Mouse (Mus musculus): ENCODE results near the gene Kng1. TPM values are rescaled to one million over a fixed set of nuclear protein-coding genes. Genes with fewer than 3 reads are reported as not detected.
"Not testable (repeated sequence)": the region's sequence is repeated elsewhere in the genome, so short reads cannot be mapped to it uniquely, and the experiment has no call there.

Gene Kng1
- polyA plus RNA-seq, 1 experiment: 13.7 TPM

DNA sequence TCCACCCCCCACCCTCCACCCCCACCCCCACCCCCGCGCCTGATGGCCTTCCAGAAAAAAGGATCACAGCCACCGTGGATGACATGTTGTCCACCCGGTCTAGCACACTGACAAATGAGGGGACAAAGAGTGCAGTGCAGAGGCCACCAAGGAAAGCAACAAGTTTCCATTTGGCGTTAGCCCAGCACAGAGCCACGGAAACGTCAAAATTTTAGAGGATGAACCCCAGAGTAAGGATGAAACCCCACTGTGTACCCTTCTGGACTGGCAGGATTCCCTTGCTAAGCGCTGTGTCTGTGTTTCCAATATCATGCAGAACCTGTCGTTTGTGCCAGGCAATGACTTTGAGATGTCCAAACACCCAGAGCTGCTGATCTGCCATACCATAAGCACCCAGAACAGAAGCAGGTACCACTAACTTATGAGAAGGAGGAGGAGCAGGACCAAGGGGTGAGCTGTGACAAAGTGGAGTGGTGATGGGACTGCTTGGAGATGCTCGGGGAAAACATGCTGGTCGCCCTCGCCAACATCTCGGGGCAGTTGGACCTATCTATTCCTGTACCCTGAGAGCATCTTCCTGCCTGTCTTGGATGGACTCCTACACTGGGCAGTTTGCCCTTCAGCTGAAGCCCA lies 35.8 kb downstream of the Kng1 start:
- Histone ChIP-seq H3K27ac (ENCODE audit: control insufficient read depth, insufficient read depth, low read depth, low read length, poor library complexity) (no peak overlapping the region), H3K4me3 (replicated peaks; ENCODE audit: control insufficient read depth, low read depth, low read length) (no peak overlapping the region), H3K4me1 (ENCODE audit: control insufficient read depth, insufficient read depth, low read length) (no peaks in the 10 kb centered on the region; the same call in 1 of the 2 replicates)
- WGBS: 76% methylated on average over 13 of the region's 13 CpGs
- TF ChIP-seq POLR2A (IDR thresholded peaks at IDR 0.05; ENCODE audit: borderline replicate concordance, control insufficient read depth, low read depth, low read length): no peak

DNA sequence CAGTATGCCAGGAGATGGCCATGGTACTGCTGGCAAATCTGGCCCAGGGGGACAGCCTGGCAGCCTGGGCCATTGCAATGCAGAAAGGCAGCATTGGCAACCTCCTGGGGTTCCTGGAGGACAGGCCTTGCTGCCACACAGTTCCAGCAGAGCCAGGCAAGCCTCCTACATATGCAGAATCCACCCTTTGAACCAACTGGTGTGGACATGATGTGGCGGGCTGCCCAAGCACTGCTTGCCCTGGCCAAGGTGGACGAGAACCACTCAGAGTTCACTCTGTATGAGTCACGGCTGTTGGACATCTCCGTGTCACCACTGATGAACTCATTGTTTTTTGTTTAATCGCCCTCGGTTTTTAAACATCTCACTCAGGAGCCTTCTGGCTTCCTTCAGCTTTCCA lies 36.5 kb downstream of the Kng1 start:
- TF ChIP-seq POLR2A (IDR thresholded peaks at IDR 0.05; ENCODE audit: borderline replicate concordance, control insufficient read depth, low read depth, low read length): no peak
- no peak for TF ChIP-seq CTCF (IDR thresholded peaks at IDR 0.05; ENCODE audit: control insufficient read depth, insufficient read depth, low read length)
- WGBS: 78% methylated on average over 6 of the region's 6 CpGs
- no peaks in the 10 kb centered on the region; the same call in 1 of the 2 replicates for H3K4me1 ChIP-seq (ENCODE audit: control insufficient read depth, insufficient read depth, low read length)
- no peak overlapping the region for H3K4me3 ChIP-seq (replicated peaks; ENCODE audit: control insufficient read depth, low read depth, low read length)
- H3K27ac ChIP-seq (ENCODE audit: control insufficient read depth, insufficient read depth, low read depth, low read length, poor library complexity): no peak overlapping the region

DNA sequence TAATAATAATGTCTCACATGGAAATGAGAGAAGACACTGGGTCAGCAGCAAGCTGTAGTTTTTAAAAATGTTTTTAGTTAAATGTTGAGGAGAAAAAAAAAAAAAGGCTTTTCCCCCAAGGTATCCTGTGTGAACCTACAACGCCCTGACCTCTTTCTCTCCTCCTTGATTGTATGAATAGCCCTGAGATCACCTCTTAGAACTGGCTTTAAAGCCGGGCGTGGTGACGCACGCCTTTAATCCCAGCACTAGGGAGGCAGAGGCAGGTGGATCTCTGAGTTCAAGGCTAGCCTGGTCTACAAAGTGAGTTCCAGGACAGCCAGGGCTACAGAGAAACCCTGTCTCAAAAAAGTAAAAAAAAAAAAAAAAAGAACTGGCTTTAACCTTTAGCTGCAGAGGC lies 37.9 kb downstream of the Kng1 start:
- not testable (repeated sequence) for H3K27ac ChIP-seq (ENCODE audit: control insufficient read depth, insufficient read depth, low read depth, low read length, poor library complexity); H3K4me3 ChIP-seq (replicated peaks; ENCODE audit: control insufficient read depth, low read depth, low read length); H3K4me1 ChIP-seq (ENCODE audit: control insufficient read depth, insufficient read depth, low read length)
- WGBS: 87% methylated on average over 5 of the region's 5 CpGs

GRCm38 (mm10) chr16:23096886-23097285 lies 39.2 kb downstream of the Kng1 start:
- H3K4me3 ChIP-seq (replicated peaks; ENCODE audit: control insufficient read depth, low read depth, low read length); H3K27ac ChIP-seq (ENCODE audit: control insufficient read depth, insufficient read depth, low read depth, low read length, poor library complexity); H3K4me1 ChIP-seq (ENCODE audit: control insufficient read depth, insufficient read depth, low read length): not testable (repeated sequence)
- WGBS: 75% methylated on average over 1 of the region's 1 CpGs

- not testable (repeated sequence) for H3K4me3 ChIP-seq (replicated peaks; ENCODE audit: control insufficient read depth, low read depth, low read length); H3K27ac ChIP-seq (ENCODE audit: control insufficient read depth, insufficient read depth, low read depth, low read length, poor library complexity); H3K4me1 ChIP-seq (ENCODE audit: control insufficient read depth, insufficient read depth, low read length)
- 73% methylated on average over 8 of the region's 8 CpGs for WGBS
Observed at GRCm38 (mm10) chr16:23097290-23098104, 39.8 kb downstream of the Kng1 start.

DNA sequence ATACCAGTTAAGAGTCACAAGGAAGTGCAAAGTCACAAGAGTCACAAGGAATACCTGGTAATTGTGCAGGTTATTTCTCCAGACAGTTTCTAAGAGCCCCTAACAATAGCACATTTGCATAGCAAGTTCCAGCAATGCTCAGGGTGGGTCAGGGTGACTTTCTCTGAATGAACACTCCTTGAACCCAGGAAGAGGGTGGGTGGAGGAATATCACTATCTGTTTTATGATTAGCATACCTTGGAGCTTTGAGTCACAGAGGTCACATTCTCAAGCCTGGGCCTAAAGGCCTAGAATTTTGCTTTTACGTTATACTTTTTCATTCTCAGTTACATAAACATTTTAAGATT lies 40.4 kb downstream of the Kng1 start:
- 89% methylated on average over 1 of the region's 1 CpGs for WGBS
- H3K4me1 ChIP-seq (ENCODE audit: control insufficient read depth, insufficient read depth, low read length); H3K27ac ChIP-seq (ENCODE audit: control insufficient read depth, insufficient read depth, low read depth, low read length, poor library complexity); H3K4me3 ChIP-seq (replicated peaks; ENCODE audit: control insufficient read depth, low read depth, low read length): not testable (repeated sequence)

DNA sequence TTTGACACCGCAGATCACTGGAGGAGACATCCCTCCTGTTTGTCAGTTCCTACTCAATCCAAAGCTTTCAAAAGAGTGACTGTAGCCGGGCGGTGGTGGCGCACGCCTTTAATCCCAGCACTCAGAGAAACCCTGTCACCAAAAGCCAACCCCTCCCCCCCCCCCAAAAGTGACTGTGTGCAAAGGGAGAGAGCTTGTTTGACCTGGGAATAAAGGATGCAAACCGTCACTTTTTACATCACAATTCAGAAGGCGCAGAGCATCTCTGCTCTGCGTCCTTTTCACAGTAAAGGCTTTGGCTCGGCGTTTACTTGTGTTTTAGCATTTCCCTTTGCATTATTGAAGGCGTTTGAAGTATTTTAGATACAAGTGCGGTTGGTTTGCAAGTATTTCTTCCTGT lies 42.0 kb downstream of the Kng1 start:
- WGBS: 74% methylated on average over 12 of the region's 12 CpGs
- Histone ChIP-seq H3K4me1 (ENCODE audit: control insufficient read depth, insufficient read depth, low read length) (no peaks in the 10 kb centered on the region; the same call in 1 of the 2 replicates), H3K27ac (ENCODE audit: control insufficient read depth, insufficient read depth, low read depth, low read length, poor library complexity) (no peak overlapping the region), H3K4me3 (replicated peaks; ENCODE audit: control insufficient read depth, low read depth, low read length) (no peak overlapping the region)
- TF ChIP-seq CTCF (IDR thresholded peaks at IDR 0.05; ENCODE audit: control insufficient read depth, insufficient read depth, low read length) (no peak), POLR2A (IDR thresholded peaks at IDR 0.05; ENCODE audit: borderline replicate concordance, control insufficient read depth, low read depth, low read length) (no peak)

DNA sequence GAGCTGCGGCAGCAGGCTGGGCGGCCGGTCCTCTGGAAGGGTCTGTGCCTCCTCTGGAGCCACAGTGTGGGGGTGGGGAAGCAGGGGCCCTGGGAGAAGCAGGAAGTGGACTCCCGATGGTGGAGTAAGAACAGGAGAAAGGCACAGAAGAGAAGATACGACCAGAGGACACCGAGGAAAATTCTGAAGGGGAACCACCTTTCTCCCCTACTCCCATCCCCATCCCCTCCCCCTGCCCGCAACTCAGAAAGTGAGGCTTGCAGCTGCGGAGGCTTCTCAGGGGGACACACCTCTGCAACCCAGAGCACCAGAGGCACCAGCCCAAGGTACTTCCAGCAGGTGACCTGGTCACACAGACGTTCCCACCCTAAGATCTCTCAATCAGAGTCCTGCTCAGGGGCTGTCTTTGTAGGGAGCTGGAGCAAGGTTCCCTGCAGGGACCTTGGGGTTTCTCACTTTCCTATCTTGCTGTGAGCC lies 42.5 kb downstream of the Kng1 start:
- no peak overlapping the region for H3K4me3 ChIP-seq (replicated peaks; ENCODE audit: control insufficient read depth, low read depth, low read length)
- H3K4me1 ChIP-seq (ENCODE audit: control insufficient read depth, insufficient read depth, low read length): no peaks in the 10 kb centered on the region; the same call in 1 of the 2 replicates
- no peak overlapping the region for H3K27ac ChIP-seq (ENCODE audit: control insufficient read depth, insufficient read depth, low read depth, low read length, poor library complexity)
- 28% methylated on average over 9 of the region's 9 CpGs for WGBS
- no peak for TF ChIP-seq CTCF (IDR thresholded peaks at IDR 0.05; ENCODE audit: control insufficient read depth, insufficient read depth, low read length)
- no peak for TF ChIP-seq POLR2A (IDR thresholded peaks at IDR 0.05; ENCODE audit: borderline replicate concordance, control insufficient read depth, low read depth, low read length)

DNA sequence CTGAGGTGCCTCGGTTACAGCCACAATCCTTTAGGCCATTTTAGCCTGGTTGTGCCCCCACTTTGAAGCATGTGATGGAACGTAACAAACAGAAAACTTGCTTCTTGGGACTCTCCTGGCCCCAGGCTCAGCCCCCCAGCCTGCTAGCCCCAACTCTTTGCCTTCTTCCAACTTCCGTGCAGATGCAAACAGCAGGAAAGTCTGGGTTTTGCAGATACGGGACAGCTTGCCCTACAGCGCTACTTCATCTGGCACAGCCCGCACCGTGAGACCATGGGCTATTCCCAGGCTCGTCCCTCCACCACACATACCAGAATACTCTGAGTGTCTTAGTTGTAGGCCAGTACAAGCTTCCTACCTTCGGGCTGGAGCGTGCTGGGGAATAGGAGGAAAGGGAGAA lies 42.9 kb downstream of the Kng1 start:
- no peak overlapping the region for H3K27ac ChIP-seq (ENCODE audit: control insufficient read depth, insufficient read depth, low read depth, low read length, poor library complexity)
- TF ChIP-seq CTCF (IDR thresholded peaks at IDR 0.05; ENCODE audit: control insufficient read depth, insufficient read depth, low read length) (no peak), POLR2A (IDR thresholded peaks at IDR 0.05; ENCODE audit: borderline replicate concordance, control insufficient read depth, low read depth, low read length) (no peak)
- 39% methylated on average over 10 of the region's 10 CpGs for WGBS
- no peak overlapping the region for H3K4me3 ChIP-seq (replicated peaks; ENCODE audit: control insufficient read depth, low read depth, low read length)
- H3K4me1 ChIP-seq (ENCODE audit: control insufficient read depth, insufficient read depth, low read length): no peaks in the 10 kb centered on the region; the same call in 1 of the 2 replicates

Data from bone marrow, adult 2 months (tissue).